Mouse (Mus musculus): ENCODE data around the gene 9130409I23Rik. TPM values are rescaled to one million over a fixed set of nuclear protein-coding genes. Genes with fewer than 3 reads are reported as not detected.

Gene 9130409I23Rik
- polyA plus RNA-seq (2016; fragmentation: Nextera tagmentation; extraction: Ambion mirVana): 0.08 TPM in 1 of 2 replicates, not detected in the other

GRCm38 (mm10) chr1:181050937-181051336, at the start of gene 9130409I23Rik:
9130409I23Rik (plus strand) TSS chr1:181051237.
- no peaks in the 10 kb centered on the region for H3K4me1 ChIP-seq
- H3K4me2 ChIP-seq: no peak within 1 kb of the TSS
- H3K9ac ChIP-seq: no peak within 1 kb of the TSS
- no peaks in the 10 kb centered on the region for H3K9me3 ChIP-seq (replicated peaks)
- no peaks in the 10 kb centered on the region for H3K36me3 ChIP-seq
- H3K27ac ChIP-seq: no peak within 1 kb of the TSS
- WGBS (ENCODE audit: insufficient replicate concordance): 67% methylated on average over 6 of the region's 6 CpGs
- no peak for ATAC-seq
- no peak within 1 kb of the TSS for H3K4me3 ChIP-seq
- H3K27me3 ChIP-seq (replicated peaks): peaks cover 15% of the 10 kb centered on the region; the same call in 1 of the 2 replicates

- Histone ChIP-seq H3K27me3 (replicated peaks) (peaks cover 20% of the 10 kb centered on the region), H3K4me2 (no peak overlapping the region), H3K9ac (no peak overlapping the region), H3K27ac (no peak overlapping the region), H3K9me3 (replicated peaks) (no peaks in the 10 kb centered on the region), H3K4me3 (no peak overlapping the region), H3K36me3 (no peaks in the 10 kb centered on the region), H3K4me1 (peaks cover 8% of the 10 kb centered on the region; the same call in 1 of the 2 replicates)
- 54% methylated on average over 3 of the region's 3 CpGs for WGBS (ENCODE audit: insufficient replicate concordance)
- ATAC-seq: no peak
Measured at GRCm38 (mm10) chr1:181001621-181002020, 49.4 kb upstream of the 9130409I23Rik start.

DNA sequence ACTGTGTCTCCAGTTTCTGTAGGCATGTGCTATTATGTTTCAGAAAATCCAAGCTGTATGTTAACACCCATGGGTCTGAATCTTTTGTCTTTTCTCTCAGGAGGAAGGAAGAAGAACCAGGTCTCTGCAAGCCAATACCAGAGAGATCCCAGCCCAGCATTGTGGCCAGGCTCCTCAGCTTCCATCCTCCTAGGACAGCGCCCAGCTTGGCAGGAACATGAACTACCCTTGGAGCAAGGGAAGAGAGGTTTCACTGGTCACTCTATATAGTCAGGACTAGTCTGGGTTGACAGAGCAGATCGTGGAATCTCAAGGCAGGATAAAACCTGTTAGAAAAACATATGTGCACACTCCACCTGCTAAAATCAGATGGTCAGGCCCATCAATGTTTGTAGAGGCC, 47.2 kb upstream of the 9130409I23Rik start:
- H3K27ac ChIP-seq: no peak overlapping the region
- H3K27me3 ChIP-seq (replicated peaks): peaks cover 24% of the 10 kb centered on the region
- H3K4me3 ChIP-seq: no peak overlapping the region
- H3K4me2 ChIP-seq: no peak overlapping the region
- H3K9ac ChIP-seq: no peak overlapping the region
- H3K9me3 ChIP-seq (replicated peaks): no peaks in the 10 kb centered on the region
- 55% methylated on average over 2 of the region's 2 CpGs for WGBS (ENCODE audit: insufficient replicate concordance)
- no peak for ATAC-seq
- H3K36me3 ChIP-seq: no peaks in the 10 kb centered on the region
- H3K4me1 ChIP-seq: peaks cover 8% of the 10 kb centered on the region; the same call in 1 of the 2 replicates

GRCm38 (mm10) chr1:181005331-181005730, 45.7 kb upstream of the 9130409I23Rik start:
- H3K27ac ChIP-seq: no peak overlapping the region

DNA sequence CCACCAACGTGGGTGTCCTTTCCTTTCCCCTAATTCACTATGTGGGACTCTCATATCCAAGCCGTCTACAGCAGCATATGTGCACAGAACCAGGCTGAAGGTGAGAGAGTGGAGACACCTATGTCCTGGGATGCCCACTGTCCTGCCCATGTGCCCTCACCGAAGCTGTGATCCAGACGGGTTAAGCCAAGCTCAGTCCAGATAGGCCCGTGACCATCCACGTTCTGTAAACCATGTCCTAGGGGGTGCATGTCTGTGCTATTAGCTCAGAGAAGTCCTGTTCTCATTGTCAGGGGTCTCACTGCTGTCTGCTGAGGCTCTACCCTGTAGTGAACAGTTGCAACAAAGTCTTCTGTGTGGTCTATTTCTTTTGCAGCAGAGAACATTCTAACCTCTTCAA, 43.2 kb upstream of the 9130409I23Rik start:
- ATAC-seq: no peak
- H3K27me3 ChIP-seq (replicated peaks): peaks cover 12% of the 10 kb centered on the region
- no peak overlapping the region for H3K4me2 ChIP-seq
- H3K4me1 ChIP-seq: peaks cover 15% of the 10 kb centered on the region; the same call in 1 of the 2 replicates
- no peak overlapping the region for H3K4me3 ChIP-seq
- H3K36me3 ChIP-seq: no peaks in the 10 kb centered on the region
- H3K27ac ChIP-seq: no peak overlapping the region
- no peaks in the 10 kb centered on the region for H3K9me3 ChIP-seq (replicated peaks)
- 74% methylated on average over 6 of the region's 6 CpGs for WGBS (ENCODE audit: insufficient replicate concordance)
- no peak overlapping the region for H3K9ac ChIP-seq

More at GRCm38 (mm10) chr1:181005331-181005730, 45.7 kb upstream of the 9130409I23Rik start:
- peaks cover 18% of the 10 kb centered on the region; the same call in 1 of the 2 replicates for H3K27me3 ChIP-seq (replicated peaks)
- peak; percentile 44; the same call in 1 of the 2 replicates for ATAC-seq
- 62% methylated on average over 8 of the region's 8 CpGs for WGBS (ENCODE audit: insufficient replicate concordance)
- H3K36me3 ChIP-seq: no peaks in the 10 kb centered on the region
- no peak overlapping the region for H3K4me2 ChIP-seq
- H3K4me3 ChIP-seq: no peak overlapping the region
- peaks cover 15% of the 10 kb centered on the region; the same call in 1 of the 2 replicates for H3K4me1 ChIP-seq
- H3K9me3 ChIP-seq (replicated peaks): no peaks in the 10 kb centered on the region
- no peak overlapping the region for H3K9ac ChIP-seq

DNA sequence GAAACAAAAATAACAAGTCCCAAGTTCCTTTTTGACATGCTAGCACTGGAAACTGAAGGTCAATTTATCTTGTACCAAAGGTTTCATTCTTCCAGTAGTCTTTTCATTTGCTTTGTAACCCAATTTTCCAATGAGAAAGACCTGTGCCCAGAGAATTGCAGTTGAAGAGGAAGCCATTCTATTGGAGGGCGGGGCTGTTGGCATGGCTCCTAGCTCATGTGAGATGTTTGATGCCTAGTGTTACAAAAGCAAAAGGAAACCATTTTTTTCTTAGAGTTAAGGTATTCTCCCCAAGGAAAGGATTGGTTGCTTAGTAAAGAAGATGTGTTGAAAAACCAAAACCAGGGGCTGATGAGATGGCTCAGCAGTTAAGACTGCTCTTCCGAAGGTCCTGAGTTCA, 42.8 kb upstream of the 9130409I23Rik start:
- ATAC-seq: no peak
- Histone ChIP-seq H3K36me3 (no peaks in the 10 kb centered on the region), H3K4me2 (no peak overlapping the region), H3K4me3 (no peak overlapping the region), H3K27me3 (replicated peaks) (peaks cover 9% of the 10 kb centered on the region), H3K27ac (no peak overlapping the region), H3K9me3 (replicated peaks) (no peaks in the 10 kb centered on the region), H3K4me1 (peaks cover 15% of the 10 kb centered on the region; the same call in 1 of the 2 replicates), H3K9ac (no peak overlapping the region)
- 69% methylated on average over 2 of the region's 2 CpGs for WGBS (ENCODE audit: insufficient replicate concordance)

GRCm38 (mm10) chr1:181009011-181009590, 41.9 kb upstream of the 9130409I23Rik start:
- Histone ChIP-seq H3K36me3 (no peaks in the 10 kb centered on the region), H3K4me3 (no peak overlapping the region), H3K9me3 (replicated peaks) (no peaks in the 10 kb centered on the region), H3K4me1 (peaks cover 15% of the 10 kb centered on the region; the same call in 1 of the 2 replicates), H3K9ac (no peak overlapping the region), H3K27ac (no peak overlapping the region), H3K27me3 (replicated peaks) (peaks cover 9% of the 10 kb centered on the region), H3K4me2 (no peak overlapping the region)
- ATAC-seq: no peak
- WGBS (ENCODE audit: insufficient replicate concordance): 66% methylated on average over 4 of the region's 4 CpGs

GRCm38 (mm10) chr1:181009754-181010153, 41.3 kb upstream of the 9130409I23Rik start:
- Histone ChIP-seq H3K36me3 (no peaks in the 10 kb centered on the region), H3K4me3 (no peak overlapping the region), H3K4me2 (no peak overlapping the region), H3K9me3 (replicated peaks) (no peaks in the 10 kb centered on the region), H3K27ac (no peak overlapping the region), H3K27me3 (replicated peaks) (peaks cover 13% of the 10 kb centered on the region), H3K9ac (no peak overlapping the region), H3K4me1 (peaks cover 15% of the 10 kb centered on the region; the same call in 1 of the 2 replicates)
- WGBS (ENCODE audit: insufficient replicate concordance): 47% methylated on average over 3 of the region's 3 CpGs
- ATAC-seq: no peak

GRCm38 (mm10) chr1:181010171-181010932, 40.7 kb upstream of the 9130409I23Rik start:
- Histone ChIP-seq H3K36me3 (no peaks in the 10 kb centered on the region), H3K4me3 (no peak overlapping the region), H3K4me2 (no peak overlapping the region), H3K4me1 (peaks cover 10% of the 10 kb centered on the region; the same call in 1 of the 2 replicates), H3K27me3 (replicated peaks) (peaks cover 19% of the 10 kb centered on the region), H3K27ac (no peak overlapping the region), H3K9me3 (replicated peaks) (no peaks in the 10 kb centered on the region), H3K9ac (no peak overlapping the region)
- 59% methylated on average over 4 of the region's 4 CpGs for WGBS (ENCODE audit: insufficient replicate concordance)
- ATAC-seq: no peak

DNA sequence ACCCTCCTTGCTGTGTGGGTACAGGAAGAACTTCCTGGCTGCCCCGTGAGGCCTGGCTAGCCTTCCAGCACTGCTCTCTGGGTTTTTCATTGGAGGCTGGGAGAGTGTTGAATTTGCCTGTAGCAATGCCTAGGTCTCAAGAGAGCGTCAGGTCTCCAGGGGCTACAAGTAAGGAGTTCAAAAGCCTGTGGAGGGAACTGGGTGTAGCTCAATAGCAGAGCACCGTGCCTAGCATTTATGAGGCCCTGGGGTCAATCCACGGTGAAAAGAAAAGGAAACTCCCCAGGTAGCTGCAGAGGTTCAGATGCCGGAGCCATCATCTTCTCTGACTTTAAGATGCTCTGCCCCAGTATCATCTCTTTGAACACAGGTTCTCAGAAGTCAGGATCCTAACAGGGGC, 39.4 kb upstream of the 9130409I23Rik start:
- no peaks in the 10 kb centered on the region for H3K36me3 ChIP-seq
- H3K9me3 ChIP-seq (replicated peaks): no peaks in the 10 kb centered on the region
- no peak overlapping the region for H3K9ac ChIP-seq
- no peak overlapping the region for H3K4me3 ChIP-seq
- H3K27me3 ChIP-seq (replicated peaks): peaks cover 31% of the 10 kb centered on the region
- no peak for ATAC-seq
- peaks cover 11% of the 10 kb centered on the region for H3K4me1 ChIP-seq
- 64% methylated on average over 5 of the region's 5 CpGs for WGBS (ENCODE audit: insufficient replicate concordance)
- no peak overlapping the region for H3K4me2 ChIP-seq
- no peak overlapping the region for H3K27ac ChIP-seq

GRCm38 (mm10) chr1:181012416-181012815, 38.6 kb upstream of the 9130409I23Rik start:
- Histone ChIP-seq H3K27me3 (replicated peaks) (peaks cover 39% of the 10 kb centered on the region), H3K4me3 (no peak overlapping the region), H3K36me3 (no peaks in the 10 kb centered on the region), H3K4me1 (peaks cover 19% of the 10 kb centered on the region), H3K9me3 (replicated peaks) (no peaks in the 10 kb centered on the region), H3K4me2 (no peak overlapping the region), H3K9ac (no peak overlapping the region), H3K27ac (no peak overlapping the region)
- ATAC-seq: no peak
- WGBS (ENCODE audit: insufficient replicate concordance): 48% methylated on average over 3 of the region's 3 CpGs

- H3K27me3 ChIP-seq (replicated peaks): peaks cover 46% of the 10 kb centered on the region
- H3K4me3 ChIP-seq: no peak overlapping the region
- no peaks in the 10 kb centered on the region for H3K36me3 ChIP-seq
- no peaks in the 10 kb centered on the region for H3K9me3 ChIP-seq (replicated peaks)
- no peak overlapping the region for H3K27ac ChIP-seq
- H3K9ac ChIP-seq: no peak overlapping the region
- 36% methylated on average over 6 of the region's 6 CpGs for WGBS (ENCODE audit: insufficient replicate concordance)
- no peak overlapping the region for H3K4me2 ChIP-seq
- peaks cover 22% of the 10 kb centered on the region for H3K4me1 ChIP-seq
- ATAC-seq: no peak
Measured at GRCm38 (mm10) chr1:181013446-181013845, 37.6 kb upstream of the 9130409I23Rik start.
